Mouse (Mus musculus) fibroblast of lung, adult 2 months (primary cell): ENCODE measurements around the gene Mob3a.
A peak's percentile ranks its signal among the peaks of the same experiment; 100 is the strongest.

Experiments
- DNase-seq: peaks from one replicate; pipeline ENCODE4 v3.0.0-alpha.2; 2011; ENCODE audit warnings: low read depth

Mob3a gene

DNA sequence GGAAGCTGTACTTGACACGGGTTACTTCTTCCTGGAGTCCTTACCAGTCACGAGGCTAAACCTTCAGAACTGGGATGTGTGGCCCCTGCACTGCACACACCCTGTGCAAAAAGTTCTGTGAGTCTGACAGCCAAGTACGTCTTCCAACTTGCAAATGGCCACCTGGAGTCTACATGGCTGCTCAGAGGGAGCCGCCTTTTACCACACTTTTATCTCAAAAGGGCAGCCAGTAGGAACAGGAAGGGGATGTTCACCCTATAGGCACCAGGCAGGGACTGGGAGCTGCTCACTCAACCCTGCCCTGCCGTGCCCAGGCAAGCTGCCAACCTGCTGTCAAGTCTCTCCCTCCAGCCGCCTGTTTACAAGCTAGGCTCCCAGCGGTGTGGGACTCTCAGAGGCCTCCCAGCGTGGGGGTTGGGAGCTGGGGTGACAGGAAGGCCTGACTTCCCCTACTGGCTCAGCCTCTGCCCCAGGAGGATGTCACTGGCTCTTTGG, 23.8 kb downstream of the Mob3a start, which contains the start of gene Mknk2:
Gene Mknk2 (minus strand): TSS at position 171 of the 495 bp plus-strand sequence.
- peak; percentile 84 for DNase-seq

DNA sequence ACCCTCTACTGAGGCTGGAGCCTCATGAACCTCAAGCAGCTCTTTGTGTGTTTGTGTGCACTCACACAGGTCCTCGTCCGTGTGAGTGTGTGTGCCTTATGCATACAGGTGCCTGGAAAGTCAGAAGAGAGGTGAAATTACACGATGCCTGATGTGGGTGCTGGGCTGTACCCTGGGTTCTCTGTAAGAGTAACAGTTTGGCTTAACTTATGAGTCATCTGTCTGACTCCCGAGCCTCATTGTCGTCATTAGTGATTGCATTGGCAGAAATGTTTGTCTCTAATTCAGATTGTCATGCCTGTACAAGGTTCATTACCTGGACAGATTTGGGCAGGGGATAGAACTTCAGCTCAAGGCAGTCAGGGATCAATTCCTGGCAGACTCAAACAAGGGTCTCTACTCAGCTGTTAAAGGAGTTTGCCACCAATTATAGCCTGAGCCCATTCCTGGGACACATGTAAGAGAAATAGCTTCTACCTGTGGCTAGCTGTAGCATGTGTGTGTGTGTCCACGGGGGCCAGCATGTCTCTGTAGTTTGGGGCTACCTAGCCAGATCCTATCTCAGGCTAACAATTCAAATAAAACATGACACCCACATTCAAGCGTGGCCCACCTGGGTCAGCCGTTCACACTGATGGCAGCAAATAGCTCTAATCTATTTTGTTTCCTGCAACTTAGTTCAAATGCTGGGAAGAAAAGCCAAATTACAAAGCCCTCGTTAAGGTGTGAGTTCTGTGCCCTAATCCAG, 24.5 kb downstream of the Mob3a start:
- no peak for DNase-seq

DNA sequence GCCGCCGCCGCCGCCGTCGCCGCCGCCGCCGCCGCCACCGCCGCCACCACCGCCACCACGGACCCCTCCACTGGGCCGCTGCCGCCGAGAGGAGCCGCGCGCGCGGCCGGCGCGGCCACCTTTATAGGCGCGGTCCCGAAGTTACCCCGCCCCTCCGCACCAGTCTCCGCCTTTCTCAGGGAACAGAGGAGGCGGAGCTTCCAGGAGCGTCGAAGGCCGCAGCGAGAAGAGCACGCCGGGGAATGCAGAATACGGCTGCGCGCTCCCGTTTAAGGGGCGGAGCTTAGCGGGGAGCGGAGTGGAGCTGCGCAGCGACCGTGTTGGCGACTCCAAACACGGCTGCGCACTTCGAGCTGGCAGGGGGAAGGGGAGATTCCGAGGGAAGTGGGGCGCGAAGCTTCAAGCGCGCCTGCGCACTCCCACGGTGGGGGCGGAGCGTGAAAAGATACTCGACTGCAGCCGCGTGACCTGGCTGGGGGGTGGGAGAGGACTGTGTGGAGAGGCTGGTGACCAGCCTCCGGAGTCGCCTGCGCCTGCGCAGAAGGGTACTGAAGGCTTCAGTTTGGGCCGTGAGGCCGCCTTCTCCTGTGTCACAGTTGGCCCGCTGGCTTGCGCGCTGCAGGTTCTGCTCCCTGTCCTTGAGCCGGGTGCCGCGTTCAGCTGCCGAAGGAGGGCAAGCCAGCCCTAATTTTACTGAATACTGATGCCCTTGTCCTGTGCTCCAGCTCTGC, 25.4 kb downstream of the Mob3a start:
- peak; percentile 99 for DNase-seq

DNA sequence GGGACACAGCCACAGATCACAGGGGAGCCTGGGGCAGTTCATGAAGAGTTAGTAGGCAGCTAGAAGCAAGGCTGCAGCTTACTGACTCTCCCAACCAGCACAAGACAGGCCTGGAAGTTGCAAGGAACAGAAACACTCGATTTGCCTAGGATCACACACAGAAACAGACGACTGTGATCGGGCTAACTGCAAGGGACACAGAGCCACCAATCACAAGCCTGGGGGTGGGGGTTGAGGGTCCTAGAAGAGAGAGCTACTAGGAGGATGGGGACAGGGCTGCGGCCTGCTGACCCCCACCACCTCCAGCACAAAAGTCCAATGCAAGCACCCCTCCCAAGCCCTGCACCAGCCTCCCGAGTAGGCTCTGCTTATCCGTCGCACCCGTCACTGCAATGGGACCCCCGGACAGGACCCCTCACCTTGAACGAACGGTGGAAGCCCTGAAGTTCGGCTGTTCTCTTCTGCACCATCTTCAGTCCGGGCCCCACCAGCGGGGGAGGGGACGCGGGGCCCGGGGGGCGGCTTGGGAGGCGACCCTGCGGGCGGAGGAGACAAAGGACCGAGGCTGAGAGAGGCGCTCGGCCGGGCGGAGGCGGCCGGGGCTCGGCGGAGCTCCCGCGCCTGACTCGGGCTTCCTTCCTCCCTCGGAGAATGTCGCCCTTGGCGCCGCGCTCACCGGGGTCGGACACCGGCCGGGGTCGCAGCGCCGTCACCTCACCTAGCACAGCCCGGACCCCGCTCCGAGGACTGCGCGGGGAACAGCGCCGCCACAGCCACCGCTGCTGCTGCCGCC, 26.2 kb downstream of the Mob3a start:
- DNase-seq: no peak

DNA sequence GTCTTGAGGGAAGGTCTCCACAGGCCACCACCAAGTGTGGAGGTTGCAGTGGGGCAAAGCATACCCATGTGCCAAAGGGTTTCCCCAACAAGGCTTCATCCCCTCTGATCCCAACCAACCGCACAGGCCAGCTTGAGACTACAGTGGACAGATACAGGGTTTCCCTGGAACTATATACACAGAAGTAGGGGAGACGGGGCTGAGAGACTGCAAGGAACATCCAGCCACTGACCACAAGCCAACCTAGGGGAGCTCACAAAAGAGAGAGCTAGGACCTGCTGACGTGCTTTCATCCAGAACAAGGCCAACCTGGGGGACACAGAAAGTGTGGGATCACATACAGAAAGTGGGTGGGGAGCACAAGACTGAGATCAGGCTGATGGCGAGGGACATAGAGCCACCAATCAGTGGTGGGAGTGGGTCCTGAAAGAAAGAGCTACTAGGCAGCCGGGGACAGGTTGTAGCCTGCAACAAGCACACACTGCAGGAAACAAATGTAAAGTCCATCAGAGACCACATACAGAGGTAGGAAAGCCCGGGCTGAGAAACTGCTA, 26.8 kb downstream of the Mob3a start:
- no peak for DNase-seq

DNA sequence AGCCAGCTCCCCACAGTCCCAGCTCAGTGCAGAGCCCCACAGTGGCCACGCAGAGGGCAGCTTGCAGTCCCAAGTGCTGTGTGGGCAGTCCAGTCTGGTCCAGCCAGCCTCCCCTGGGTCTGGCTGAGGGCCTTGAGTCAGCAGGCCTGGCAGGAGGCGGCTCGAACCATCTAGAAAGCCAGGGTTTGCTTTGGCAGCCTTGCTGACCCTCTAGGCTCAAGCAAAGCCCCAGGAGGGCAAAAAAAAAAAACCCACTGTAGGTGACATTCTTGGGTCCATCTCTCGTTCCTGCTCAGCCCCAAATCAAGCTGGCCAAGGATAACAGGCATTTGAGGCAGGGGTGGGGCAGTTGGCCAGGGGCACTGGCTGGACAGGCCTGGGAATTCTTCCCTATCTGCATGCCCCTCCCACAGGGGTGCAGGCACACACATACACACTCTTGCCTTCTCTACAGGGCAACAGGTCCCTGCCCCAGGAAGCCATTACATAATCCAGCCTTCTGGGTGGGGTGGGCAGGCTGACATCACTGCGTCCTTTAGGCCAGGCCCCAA, 27.5 kb downstream of the Mob3a start:
- DNase-seq: peak; percentile 79

DNA sequence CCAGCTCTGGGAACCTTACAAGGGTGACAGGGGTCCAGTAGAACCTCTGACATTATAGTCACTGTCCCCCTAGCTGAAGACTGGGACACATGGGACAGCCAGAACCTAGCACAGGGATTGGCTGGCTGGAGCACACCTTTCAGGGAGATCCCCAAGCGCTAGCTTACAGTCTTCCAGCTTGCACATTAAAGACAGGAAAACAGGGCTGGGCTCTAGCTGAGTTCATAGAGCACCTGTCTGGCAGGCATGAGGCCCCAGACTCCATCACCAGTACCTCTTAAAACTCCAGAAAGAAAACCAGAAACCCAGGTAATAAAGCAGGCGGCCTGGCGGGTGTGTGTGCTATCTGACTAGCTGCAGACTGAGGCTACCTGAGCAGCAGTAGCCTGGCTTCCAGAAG, 28.1 kb downstream of the Mob3a start:
- no peak for DNase-seq

DNA sequence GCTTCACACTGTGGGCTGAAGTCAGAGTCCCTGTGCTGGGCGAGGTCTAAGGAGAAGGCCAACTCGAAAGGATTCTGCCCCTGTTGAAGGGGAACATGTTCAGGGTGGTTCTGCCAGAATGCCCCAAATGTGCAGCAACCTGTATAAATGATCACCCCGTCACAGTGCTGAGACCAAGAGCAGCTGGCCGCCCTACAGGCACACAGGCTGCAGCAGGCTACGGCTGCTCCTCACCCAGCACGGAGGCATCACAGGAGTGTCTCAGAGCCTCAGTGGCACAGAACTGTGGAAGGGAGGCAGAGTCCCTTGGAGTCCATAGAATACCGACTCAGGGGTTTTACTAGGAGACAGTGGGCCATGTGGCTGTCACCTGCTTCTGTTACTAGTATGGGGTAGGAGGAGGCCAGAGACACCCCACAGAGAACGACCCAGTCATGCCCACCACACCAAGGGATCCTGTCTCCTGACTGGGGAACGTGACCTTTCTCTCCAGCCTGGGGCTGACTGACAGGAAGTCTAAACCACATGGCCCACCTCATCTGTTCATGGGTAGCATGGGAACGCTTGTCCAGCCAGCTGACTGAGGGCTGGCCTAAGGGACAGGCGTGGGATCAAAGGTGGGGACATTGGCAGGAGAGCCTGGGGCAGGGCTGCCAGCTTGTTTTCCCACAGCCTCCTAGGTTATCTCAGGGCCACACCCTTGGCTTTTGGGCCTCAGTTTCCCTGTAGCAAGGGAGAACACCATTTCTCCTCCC, 29.7 kb downstream of the Mob3a start:
- no peak for DNase-seq

DNA sequence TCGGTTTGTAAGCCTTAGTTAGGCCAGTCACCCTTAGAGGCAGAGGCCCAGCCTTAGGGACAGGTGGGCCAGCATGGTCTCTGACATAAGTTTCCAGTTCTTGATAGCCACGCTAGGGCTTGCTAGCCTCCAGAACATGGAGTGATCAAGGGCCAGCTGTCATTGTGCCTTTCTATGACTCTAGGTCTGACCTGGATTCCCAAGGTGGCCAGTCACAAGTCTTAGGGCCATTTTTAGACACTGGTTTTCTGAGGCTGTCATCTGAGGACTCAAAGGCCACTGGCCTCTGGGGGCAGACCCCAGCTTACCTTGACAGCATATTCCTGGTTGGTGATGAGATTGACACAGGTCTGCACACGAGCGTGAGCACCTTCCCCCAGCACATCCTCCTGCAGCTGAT, 30.5 kb downstream of the Mob3a start:
- DNase-seq: no peak

DNA sequence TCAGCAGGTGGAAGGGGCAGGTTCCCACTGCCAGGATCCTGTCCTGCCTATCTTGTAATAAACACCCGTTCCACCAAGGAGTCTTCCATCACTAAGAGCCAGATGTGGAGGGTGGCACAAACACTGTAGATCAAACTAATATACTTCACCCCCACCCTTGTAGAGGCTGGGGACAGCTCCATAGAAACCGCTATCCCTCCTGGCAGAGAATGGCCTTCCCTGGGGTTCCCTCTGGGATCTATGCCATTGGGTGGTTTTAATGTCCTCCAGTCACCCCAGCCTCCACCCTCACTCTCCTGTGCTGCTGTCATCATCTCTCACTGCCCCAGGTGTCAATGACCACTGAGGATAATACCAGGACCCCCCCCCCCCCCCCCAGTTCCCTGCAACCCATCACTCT, 31.2 kb downstream of the Mob3a start:
- DNase-seq: no peak

DNA sequence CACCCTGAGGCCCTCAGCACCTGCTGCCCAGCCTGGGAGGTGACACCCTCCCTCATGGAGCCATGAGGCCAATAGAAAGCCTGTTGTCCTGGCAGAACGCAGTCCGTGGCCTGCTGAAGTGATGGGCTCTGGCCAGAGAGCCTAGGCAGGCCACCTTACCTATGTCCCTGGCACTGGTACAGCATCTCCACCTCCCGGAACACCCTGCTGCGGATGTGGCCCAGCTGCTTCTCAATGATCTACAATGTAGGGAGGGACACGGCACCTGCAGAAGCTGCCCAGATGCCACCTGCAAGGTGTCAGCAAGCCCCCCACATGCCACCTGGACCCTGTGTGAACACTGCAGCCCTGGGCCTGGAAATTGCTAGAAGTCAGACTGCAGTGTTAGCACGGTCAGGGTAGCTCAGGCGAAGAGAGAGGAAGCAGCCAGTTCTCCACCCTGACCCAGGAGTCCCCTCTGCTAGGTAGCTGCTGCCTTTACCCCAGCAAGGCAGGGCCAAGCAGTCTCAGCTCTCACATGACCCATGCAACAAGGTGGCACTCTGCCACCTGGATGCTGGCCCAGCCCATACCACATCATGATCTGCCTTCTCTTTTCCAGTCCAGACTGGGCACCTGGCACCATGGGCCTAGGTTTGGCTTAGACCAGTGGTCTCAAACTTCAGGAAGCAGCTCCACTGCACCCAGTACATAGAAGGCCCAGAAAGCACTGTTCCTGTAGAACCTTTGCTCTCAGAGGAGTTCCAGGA, 31.9 kb downstream of the Mob3a start:
- no peak for DNase-seq

DNA sequence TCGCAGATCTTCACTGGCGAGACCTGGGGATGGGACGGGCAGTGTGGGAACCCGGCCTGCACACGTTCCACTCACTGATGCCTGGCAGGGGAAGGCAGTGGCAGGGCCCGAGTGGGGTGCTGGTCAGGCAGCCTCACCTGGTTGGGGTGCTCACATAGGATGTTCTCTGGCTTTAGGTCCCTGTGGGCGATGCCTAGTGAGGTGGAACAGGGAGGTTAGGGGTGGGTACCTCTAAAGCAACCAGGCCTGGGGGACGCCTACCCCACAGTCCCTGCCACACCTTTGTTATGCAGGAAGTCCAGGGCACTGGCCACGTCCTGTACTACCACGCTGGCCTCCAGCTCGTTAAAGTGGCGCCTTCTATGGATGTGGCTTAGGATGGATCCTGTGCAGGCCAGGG, 32.8 kb downstream of the Mob3a start:
- no peak for DNase-seq

DNA sequence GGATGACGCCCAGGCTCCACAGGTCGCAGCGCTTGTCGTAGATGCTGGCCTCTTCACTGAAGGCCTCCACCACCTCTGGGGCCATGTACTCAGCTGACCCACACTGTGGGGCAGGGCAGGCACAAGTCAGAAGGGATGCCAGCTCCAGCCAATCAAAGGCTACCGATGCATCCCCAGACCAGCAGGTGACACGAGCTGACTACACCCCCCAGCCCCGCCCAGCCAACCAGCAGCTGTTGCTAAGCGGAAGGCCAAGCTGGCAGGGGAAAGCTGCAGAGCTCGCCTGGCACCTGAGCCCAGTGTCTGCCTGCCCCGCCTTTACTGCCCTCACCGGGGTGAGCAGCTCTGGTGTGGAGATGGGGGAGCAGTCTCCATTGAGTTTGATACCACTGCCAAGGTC, 33.2 kb downstream of the Mob3a start:
- DNase-seq: no peak

DNA sequence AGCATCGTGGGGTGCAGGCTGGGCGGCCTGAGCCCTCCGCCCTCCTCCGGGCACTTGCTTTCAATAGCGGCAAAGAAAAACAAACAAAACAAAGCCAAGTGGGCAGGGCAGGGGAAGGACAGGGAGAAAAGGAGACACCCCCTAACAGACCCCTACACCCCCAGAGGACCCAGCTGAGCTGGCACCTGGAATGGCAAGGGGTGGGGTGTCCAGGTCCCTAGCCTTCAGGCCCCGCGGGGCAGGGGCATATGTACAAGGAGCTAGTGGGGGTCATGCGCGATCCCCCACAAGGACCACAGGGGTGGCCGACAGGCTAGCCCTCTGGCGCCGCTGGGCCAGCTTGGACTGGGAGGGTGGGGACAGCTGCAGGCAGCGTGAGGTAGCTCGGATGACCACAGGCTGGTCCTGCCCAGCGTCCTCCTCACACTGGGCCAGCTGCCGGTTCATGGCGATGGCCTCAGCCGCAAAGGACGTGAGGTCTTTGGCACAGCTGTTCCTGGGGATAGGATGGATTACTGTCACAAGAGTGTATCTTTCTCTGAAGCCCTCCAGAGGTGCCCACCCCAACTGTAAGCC, 34.9 kb downstream of the Mob3a start:
- DNase-seq: no peak

DNA sequence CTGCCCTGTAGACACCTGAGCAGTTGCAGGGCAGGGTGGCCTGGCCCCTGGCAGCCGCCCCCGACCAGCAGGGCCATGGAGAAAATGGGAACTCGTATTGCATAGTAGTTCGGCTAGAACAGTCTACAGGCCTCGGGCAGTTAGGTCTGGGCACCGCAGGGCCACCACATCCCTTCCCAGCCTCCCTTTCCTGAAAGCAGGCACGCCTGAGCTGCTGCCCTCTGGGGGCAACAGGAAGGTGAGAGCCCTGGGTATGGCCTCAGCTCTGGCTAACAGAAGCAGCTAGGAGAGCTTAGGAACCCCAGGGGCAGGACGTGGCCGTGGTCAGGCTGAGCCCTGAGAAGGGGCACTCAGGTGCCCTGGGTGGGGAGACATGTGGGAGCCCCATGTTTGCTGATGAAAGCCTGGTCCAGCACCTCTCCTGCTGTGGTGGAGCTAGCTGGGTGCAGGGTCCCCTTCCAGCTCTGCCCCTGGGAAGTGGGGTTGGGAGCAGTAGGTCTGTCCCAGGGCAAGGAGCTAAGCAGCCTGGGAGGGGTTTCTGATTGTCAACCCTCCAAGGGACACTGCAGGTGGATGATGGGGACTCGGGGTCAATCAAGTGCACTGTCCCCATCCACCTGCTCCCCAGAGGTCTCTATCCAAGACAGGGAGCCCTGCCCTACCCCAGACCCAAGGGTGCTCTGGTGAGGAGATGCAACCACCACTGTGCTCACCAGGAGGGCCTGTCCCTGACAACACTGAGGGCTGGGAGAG, 35.6 kb downstream of the Mob3a start:
- DNase-seq: no peak

DNA sequence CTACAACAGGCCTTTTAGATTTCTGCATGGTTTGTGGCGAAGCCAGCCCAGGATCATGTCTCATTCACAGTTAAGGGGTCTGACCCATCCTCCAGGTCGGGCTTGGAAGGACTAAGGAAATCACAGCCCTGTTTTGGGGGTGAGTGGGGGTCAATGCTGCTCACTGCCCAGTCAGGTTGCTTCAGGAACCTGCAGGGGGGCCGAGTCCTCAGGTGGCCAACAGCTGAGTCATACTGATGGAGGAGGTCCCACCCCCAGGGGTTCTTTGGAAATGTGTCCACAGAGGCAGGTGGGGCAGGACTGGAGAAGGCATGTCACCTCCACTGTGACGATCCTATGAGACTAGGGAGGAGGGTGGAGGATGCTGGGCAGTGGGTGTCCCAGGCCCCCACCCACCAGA, 36.3 kb downstream of the Mob3a start:
- DNase-seq: no peak

DNA sequence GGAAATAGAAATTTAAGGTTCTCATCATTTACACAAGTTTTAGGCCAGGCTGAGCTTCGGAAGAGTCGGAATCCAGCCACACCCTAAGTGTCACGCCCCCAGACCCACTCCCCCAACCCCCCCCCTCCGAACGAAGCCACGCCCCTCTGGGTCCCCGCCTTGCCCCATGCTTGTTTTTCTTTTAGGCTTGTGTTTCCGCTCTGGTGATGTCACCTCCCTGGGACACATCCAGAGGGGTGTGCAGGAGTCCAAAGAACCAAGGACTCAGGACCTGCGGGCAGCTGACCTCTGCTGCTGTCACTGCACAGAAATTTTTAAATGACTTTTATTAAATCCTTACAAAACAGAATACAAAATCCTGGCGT, 36.8 kb downstream of the Mob3a start:
- no peak for DNase-seq

DNA sequence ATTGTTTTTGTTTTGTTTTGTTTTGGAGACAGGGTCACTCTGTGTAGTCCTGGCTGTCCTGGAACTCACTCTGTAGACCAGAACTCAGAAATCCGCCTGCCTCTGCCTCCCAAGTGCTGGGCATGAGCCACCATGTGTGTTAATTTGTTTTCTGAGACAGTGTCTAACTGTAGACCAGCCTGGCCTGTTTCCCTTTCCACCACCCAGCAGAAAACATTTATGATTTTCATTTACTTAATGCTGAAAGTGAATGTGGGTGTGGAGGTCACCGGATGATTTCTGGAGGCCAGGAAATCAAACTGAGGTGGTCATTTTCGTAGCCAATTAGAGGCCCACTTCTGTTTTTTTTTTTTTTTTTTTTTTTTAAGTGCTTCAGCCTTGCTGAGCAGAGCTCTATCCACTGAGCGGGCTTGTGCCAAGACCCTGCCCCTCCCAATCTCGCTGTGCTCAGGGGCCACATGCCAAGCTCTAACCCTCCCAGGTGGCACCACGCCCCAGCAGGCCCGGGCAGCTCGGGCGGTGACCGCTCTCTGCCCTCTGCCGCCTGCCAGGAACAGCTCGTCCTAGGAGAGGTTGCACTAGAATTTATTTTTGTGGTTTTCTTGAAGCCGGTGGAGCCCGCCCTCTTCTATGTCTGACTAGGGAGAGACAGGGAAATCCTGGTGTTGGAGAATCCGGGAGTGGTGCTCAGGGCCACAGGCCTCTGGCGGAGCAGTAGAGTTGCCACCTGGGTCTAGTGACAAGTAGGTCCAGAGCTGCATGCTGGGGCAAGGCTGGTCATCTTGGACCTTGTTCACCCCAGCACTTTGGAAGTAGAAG, 37.4 kb downstream of the Mob3a start:
- DNase-seq: no peak
